Mouse (Mus musculus): ENCODE results near the gene Col6a3.

Gene Col6a3

GRCm38 (mm10) chr1:90843836-90844235 is at the start of gene Col6a3:
Col6a3 (minus strand) TSS chr1:90843971.
- DNase-seq, result no peak

DNA sequence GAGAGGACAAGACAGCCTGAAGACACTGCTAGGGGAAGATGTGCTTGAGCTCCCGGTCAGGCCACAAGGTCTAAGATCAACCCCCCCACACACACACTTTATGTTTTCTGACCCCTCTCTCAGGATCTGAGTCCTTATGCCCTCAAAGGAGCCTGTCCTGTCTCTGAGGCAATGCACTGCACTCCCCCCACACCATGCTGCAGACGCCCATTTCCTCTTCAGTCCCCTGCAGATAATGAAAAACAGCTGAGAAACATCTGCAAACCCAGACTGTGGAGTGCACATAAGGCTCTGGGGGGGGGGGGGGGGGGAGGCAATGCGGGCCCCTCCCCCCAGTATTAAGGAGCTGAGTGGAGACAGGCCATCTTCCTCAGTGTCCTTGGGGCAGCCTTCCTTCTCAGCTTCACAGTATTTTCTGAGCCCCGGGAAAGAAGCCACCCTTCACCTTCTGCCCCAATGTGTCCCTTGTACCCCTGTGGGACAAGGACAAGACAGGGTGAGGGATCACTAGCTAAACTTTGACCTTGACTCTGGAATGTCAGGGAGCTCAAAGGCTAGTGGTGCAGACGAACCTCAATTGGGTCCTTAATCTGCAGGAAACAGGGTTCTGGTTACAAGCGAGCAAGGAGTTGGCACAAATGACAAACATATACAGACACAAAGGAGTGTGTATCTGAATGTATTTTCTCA is 42.1 kb upstream of the Col6a3 start:
- DNase-seq, result no peak

GRCm38 (mm10) chr1:90876486-90877270 is 32.9 kb upstream of the Col6a3 start:
- DNase-seq, result no peak

DNA sequence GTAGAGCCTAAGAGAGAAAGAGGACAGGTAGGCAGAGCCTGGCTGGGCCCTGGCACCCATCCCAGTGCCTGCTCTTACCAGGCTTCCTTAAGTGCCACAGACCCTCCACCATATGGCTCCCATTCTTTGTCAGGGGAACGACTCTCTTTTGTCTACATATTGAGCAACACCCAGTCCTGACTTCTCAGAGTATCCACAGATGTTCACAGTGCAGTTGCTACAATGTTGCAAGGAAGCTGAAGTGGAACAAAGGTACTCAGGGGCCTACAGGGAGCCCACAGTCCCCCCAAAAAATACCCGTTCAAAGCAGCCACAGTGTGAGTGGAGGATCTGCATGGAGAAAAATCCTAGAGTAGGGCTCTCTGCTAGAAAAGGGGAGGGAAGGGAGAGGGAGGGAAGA is 32.2 kb upstream of the Col6a3 start:
- DNase-seq, result no peak

- no peak for DNase-seq
These were observed 31.6 kb upstream of the Col6a3 start for GRCm38 (mm10) chr1:90875371-90875770.

- DNase-seq, result no peak
These were observed 26.8 kb upstream of the Col6a3 start for GRCm38 (mm10) chr1:90870581-90870980.

DNA sequence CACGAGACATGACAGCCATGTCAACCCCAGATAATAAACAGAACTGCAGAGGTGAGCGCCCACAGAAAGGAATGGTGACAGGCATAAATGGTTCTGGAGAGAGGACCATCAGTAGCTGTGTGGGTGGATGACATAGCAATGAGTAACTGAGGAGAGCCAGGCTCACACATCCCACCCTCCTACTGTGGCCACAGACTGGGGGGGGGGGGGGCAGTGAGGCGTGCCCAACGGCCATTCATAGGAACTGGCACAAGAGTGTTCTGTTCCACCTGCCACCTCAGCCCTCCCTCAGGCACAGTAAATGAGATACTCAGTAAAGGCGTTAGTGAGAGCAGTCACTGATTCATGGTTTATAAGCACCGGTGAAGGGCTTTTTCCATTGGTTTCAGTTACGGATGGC is 23.0 kb upstream of the Col6a3 start:
- DNase-seq, result no peak

- no peak for DNase-seq
These were observed 12.1 kb upstream of the Col6a3 start for GRCm38 (mm10) chr1:90855880-90856279.

DNA sequence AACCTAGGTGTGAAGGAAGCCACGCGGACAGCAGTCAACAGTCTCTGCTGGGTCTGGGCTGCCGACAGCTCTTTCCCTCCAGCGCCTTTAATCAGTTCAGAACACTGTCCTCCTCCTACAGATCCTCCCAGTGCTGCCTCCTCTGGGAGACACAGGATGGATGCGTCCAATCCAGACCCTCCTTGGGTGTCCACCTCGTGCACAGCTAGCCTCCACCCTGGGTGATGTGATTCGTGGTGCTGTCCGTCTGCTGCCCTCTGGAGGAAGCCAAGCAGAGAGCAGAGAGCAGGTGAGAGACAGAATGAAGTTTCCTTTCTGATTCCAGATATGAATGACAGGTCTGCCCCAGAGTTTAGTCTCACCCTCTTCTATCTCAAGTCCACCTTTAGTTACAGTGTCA is 6.1 kb upstream of the Col6a3 start:
- DNase-seq, result peak; percentile 65

DNA sequence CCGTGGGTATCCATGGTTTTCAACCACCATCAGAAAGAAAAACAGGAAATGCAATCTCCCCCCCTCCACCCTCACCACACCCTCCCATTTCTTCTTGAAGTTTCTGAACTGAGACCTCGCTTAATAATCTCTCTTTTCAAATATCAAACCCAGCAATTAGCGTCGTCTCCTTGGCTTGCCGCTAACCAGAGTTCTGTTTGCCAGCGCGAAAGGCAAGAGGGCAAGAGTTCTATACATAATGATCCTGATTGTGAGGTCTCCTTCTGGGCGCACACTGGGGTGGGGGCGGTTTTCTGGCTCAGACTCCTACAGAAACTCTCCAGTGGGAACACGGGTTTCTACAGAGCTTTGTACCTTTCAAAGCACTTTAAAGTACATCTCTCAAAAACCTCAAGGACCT is 1.4 kb upstream of the Col6a3 start:
- no peak for DNase-seq

GRCm38 (mm10) chr1:90842789-90843587 is 783 bp downstream of the Col6a3 start:
- DNase-seq, result no peak

DNA sequence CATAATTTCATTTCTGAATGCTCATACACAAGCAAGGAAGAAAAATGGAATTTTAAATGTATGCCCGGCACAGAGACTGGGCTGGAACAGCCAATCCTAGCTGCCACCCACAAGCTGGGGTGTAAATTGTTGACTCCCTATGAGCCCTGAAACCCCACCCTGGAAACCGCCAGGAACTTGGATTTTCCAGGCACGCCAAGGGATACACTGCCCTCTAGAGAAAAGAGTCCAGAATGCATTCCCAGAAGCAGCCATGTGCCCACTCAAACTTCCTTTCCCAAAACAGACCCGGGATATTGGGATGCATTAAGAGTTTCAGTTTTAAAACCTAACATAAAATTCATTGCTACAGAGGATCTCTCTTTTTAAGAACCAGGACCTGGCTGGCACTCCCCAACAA is 3.5 kb downstream of the Col6a3 start:
- DNase-seq, result peak; percentile 55

- no peak for DNase-seq
These were observed 5.1 kb downstream of the Col6a3 start for GRCm38 (mm10) chr1:90838657-90839056.

DNA sequence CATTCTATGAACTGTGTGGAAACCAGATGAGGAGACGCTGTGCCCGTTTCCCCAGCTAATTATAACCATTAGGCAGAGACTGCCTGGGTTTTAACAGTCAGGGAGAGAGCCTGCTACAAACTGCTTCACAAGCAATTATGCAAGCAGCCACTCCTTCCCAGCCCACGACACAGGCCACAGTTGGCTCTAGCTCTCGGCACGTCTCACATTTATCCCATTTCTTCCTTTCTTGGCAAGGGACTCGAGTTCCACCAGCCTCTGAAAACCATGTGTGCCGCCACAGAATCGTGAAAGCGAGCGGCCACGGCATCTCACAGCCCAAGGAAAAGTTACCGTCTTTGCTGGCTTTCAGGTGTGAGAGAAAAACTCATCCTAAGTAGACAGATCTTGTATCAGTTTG is 5.5 kb downstream of the Col6a3 start:
- DNase-seq, result no peak

DNA sequence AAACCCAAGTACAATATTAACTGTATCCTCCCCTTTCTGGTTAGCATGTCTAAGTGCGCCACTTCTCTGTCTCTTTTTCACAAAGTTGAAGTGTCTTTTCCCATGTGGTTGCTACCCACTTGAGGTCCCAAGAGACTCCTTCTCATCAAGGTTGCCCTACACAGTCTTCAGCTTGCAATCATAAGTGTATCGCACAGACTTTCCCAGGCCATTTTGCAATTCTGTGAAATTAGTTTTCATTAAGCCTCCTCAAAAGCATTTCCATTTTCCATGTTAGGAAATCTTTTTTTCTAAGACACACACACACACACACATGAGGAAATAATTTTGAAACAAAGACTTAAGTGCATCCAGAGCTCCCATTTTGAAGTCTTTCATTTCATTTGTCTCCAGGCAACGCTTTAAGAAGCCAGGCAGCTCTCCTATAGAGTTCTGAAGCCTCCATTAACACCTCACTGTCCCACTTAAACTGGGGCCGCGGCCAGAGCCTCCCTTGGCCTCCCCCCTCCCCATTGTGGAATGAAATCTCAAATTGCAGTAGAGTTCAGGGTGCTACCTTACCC is 7.5 kb downstream of the Col6a3 start:
- DNase-seq, result no peak

DNA sequence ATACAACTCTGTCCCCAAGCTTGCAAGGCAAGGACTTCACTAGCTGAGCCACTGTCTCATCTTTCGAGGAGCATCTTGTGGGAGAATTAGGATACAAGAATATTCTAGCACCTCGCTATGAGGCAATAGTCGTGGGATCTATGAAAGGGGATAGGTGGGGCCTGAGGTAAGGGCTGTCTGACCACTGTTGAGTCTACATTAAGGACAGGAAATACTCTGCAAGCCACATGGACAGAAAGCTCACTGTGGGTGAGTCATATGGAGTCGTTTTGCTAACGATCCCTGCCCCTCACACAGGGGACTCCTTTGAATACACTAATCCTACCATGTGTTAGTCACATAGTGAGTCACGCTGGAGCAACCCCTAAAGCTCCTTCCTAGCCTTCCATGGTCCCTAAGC is 9.1 kb downstream of the Col6a3 start:
- DNase-seq, result no peak

- no peak for DNase-seq
These were observed 13.8 kb downstream of the Col6a3 start for GRCm38 (mm10) chr1:90830006-90830405.

DNA sequence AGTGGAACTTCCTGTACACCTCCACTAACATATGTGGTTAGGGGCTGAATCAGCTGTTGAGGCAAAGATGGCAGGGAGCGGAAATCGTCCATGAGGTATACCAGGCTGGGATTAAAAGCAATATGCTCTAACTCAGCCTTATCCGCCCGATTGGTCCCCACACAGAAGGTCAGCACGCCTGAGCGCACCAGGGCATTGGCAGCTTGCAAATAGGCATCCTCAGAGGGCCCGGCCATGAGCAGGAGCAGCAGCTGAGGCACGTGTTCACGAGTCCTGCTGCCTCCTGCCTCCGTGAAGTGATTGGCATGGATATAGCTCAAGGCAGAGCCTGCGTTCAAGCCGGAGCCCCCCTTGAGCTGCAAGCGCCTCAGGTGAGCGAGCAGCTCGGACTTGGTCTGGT is 30.5 kb downstream of the Col6a3 start:
- DNase-seq, result peak; percentile 59

DNA sequence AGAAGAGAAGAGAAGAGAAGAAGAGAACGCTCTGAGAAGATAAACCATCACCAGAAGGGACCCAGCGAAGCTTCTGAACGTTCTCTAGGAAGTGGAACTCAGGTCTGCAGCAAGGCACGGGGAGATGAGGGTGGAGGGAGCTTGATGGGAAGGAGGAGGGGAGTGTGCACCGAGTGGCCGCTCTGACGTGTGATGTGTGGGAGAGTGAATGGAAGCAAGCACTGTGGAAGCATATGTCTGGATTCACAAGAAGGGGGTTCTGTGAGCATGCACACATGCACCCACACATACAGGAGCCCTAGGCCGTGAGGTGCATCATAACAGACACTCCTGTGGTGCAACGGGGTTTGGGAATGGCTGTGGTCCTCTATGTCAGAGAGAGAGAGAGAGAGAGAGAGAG is 34.8 kb downstream of the Col6a3 start:
- no peak for DNase-seq

- no peak for DNase-seq
These were observed 40.7 kb downstream of the Col6a3 start for GRCm38 (mm10) chr1:90803104-90803503.

GRCm38 (mm10) chr1:90801067-90801466 is 42.7 kb downstream of the Col6a3 start:
- no peak for DNase-seq

DNA sequence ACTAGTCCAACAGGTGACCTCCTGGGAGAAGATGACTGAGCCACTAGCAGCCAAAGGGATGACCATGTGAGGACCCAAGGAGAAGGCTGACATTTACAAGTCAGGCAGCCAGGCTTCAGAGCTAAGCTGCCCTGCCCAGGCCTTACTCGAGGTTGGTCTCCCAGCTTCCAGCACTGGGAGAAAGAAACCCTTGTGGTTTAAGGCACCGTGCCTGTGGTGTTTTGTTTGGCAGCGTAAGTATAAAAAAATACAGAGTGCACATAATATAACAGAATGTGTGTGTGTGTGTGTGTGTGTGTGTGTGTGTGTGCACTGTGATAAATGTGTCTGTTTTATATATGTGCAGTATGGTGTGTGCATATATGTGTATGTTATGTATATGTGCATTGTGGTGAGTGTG is 43.3 kb downstream of the Col6a3 start:
- no peak for DNase-seq

- peak; percentile 73 for DNase-seq
These were observed 46.4 kb downstream of the Col6a3 start for GRCm38 (mm10) chr1:90797276-90797891.
